Mouse (Mus musculus) midbrain, embryonic 10.5 days (tissue): Measurements from ENCODE around the gene Bcl2. TPM values are rescaled to one million over a fixed set of nuclear protein-coding genes. Genes with fewer than 3 reads are reported as not detected.

Experiments
- DNase-seq: peaks from one replicate; pipeline ENCODE4 v3.0.0-alpha.2; 2017; ENCODE audit warnings: low spot score
- H3K27ac ChIP-seq: fragments of 300-500 bp; sonication (generic); replicated peaks from 2 replicates; pipeline ENCODE4 v1.5.1; 2016; ENCODE audit warnings: mild to moderate bottlenecking
- H3K27me3 ChIP-seq: fragments of 300-500 bp; sonication (generic); 2 replicates; pipeline ENCODE4 v1.6.1; 2016; ENCODE audit warnings: low read depth, mild to moderate bottlenecking; ENCODE audit not compliant: poor library complexity, severe bottlenecking
- H3K36me3 ChIP-seq: fragments of 300-500 bp; sonication (generic); 2 replicates; pipeline ENCODE4 v1.6.1; 2016; ENCODE audit warnings: mild to moderate bottlenecking, moderate library complexity
- H3K4me1 ChIP-seq: fragments of 300-500 bp; sonication (generic); 2 replicates; pipeline ENCODE4 v1.6.1; 2016
- H3K4me3 ChIP-seq: fragments of 300-500 bp; sonication (generic); 2 replicates; pipeline ENCODE4 v1.5.1; 2016; ENCODE audit warnings: mild to moderate bottlenecking, moderate library complexity
- H3K9me3 ChIP-seq: fragments of 300-500 bp; sonication (generic); replicated peaks from 2 replicates; pipeline ENCODE4 v1.6.1; 2016; ENCODE audit warnings: mild to moderate bottlenecking
- WGBS: fragments of 180-500 bp; shearing (Covaris S2); methylation state at CpG from one replicate; pipeline ENCODE4 v1.1.7; 2016; 5-methylcytosine and 5-hydroxymethylcytosine counted together
- polyA plus RNA-seq: library from polyadenylated mRNA; unstranded; fragments of >200 nt; fragmentation: Nextera tagmentation; extraction: Ambion mirVana; gene quantifications from 2 replicates; pipeline ENCODE4 v1.2.1, GENCODE M21; 2016

Gene Bcl2
- polyA plus RNA-seq, 1 experiment from 2014 or later, result 8.9 TPM

- Histone ChIP-seq H3K4me1 (peaks cover 35% of the 10 kb centered on the region), H3K27me3 (no peaks in the 10 kb centered on the region), H3K9me3 (no peaks in the 10 kb centered on the region), H3K4me3 (no peak overlapping the region), H3K27ac (peak overlapping the region; percentile 81), H3K36me3 (no peaks in the 10 kb centered on the region)
- peak; percentile 34 for DNase-seq
- 47% methylated on average over 2 of the region's 2 CpGs for WGBS
Observed at GRCm38 (mm10) chr1:106584824-106585223, 129.2 kb downstream of the Bcl2 start.

GRCm38 (mm10) chr1:106584273-106584672, 129.8 kb downstream of the Bcl2 start:
- no peak for DNase-seq
- Histone ChIP-seq H3K4me3 (no peak overlapping the region), H3K4me1 (peaks cover 35% of the 10 kb centered on the region), H3K27ac (peak overlapping the region; percentile 81), H3K9me3 (no peaks in the 10 kb centered on the region), H3K27me3 (no peaks in the 10 kb centered on the region), H3K36me3 (no peaks in the 10 kb centered on the region)
- WGBS, result 86% methylated on average over 4 of the region's 4 CpGs

- DNase-seq, result peak; percentile 53
Observed at GRCm38 (mm10) chr1:106583245-106584241, 130.5 kb downstream of the Bcl2 start.

GRCm38 (mm10) chr1:106582810-106583209, 131.3 kb downstream of the Bcl2 start:
- Histone ChIP-seq H3K9me3 (no peaks in the 10 kb centered on the region), H3K4me3 (no peak overlapping the region), H3K27me3 (no peaks in the 10 kb centered on the region), H3K36me3 (no peaks in the 10 kb centered on the region), H3K4me1 (peaks cover 35% of the 10 kb centered on the region), H3K27ac (peak overlapping the region; percentile 4)
- DNase-seq, result no peak
- 88% methylated on average over 3 of the region's 3 CpGs for WGBS

More at GRCm38 (mm10) chr1:106583245-106584241, 130.5 kb downstream of the Bcl2 start:
- Histone ChIP-seq H3K27ac (peak overlapping the region; percentile 81), H3K36me3 (no peaks in the 10 kb centered on the region), H3K4me1 (peaks cover 35% of the 10 kb centered on the region), H3K27me3 (no peaks in the 10 kb centered on the region), H3K4me3 (no peak overlapping the region), H3K9me3 (no peaks in the 10 kb centered on the region)
- WGBS, result 62% methylated on average over 14 of the region's 14 CpGs

- no peak overlapping the region for H3K27ac ChIP-seq
- H3K27me3 ChIP-seq, result no peaks in the 10 kb centered on the region
- DNase-seq, result no peak
- H3K4me1 ChIP-seq, result peaks cover 35% of the 10 kb centered on the region
- 80% methylated on average over 2 of the region's 2 CpGs for WGBS
- no peaks in the 10 kb centered on the region for H3K36me3 ChIP-seq
- H3K9me3 ChIP-seq, result no peaks in the 10 kb centered on the region
- H3K4me3 ChIP-seq, result no peak overlapping the region
Observed at GRCm38 (mm10) chr1:106581812-106582211, 132.3 kb downstream of the Bcl2 start.

GRCm38 (mm10) chr1:106579768-106580167, 134.3 kb downstream of the Bcl2 start:
- Histone ChIP-seq H3K36me3 (no peaks in the 10 kb centered on the region), H3K27me3 (no peaks in the 10 kb centered on the region), H3K27ac (no peak overlapping the region), H3K9me3 (no peaks in the 10 kb centered on the region), H3K4me3 (no peak overlapping the region), H3K4me1 (peaks cover 25% of the 10 kb centered on the region)
- no peak for DNase-seq
- 78% methylated on average over 1 of the region's 1 CpGs for whole genome bisulfite sequencing

- no peak overlapping the region for H3K4me3 ChIP-seq
- WGBS, result 89% methylated on average over 2 of the region's 2 CpGs
- H3K36me3 ChIP-seq, result no peaks in the 10 kb centered on the region
- DNase-seq, result no peak
- H3K27ac ChIP-seq, result no peak overlapping the region
- H3K27me3 ChIP-seq, result no peaks in the 10 kb centered on the region
- H3K4me1 ChIP-seq, result no peaks in the 10 kb centered on the region
- no peaks in the 10 kb centered on the region for H3K9me3 ChIP-seq
Observed at GRCm38 (mm10) chr1:106572506-106572905, 141.6 kb downstream of the Bcl2 start.

GRCm38 (mm10) chr1:106570870-106571269, 143.2 kb downstream of the Bcl2 start:
- WGBS, result 97% methylated on average over 1 of the region's 1 CpGs
- Histone ChIP-seq H3K27ac (no peak overlapping the region), H3K4me1 (no peaks in the 10 kb centered on the region), H3K36me3 (no peaks in the 10 kb centered on the region), H3K4me3 (no peak overlapping the region), H3K9me3 (no peaks in the 10 kb centered on the region), H3K27me3 (no peaks in the 10 kb centered on the region)
- DNase-seq, result no peak

- no peaks in the 10 kb centered on the region for H3K9me3 ChIP-seq
- H3K27ac ChIP-seq, result no peak overlapping the region
- no peak overlapping the region for H3K4me3 ChIP-seq
- no peak for DNase-seq
- H3K36me3 ChIP-seq, result no peaks in the 10 kb centered on the region
- H3K4me1 ChIP-seq, result no peaks in the 10 kb centered on the region
- WGBS, result 90% methylated on average over 6 of the region's 6 CpGs
- H3K27me3 ChIP-seq, result no peaks in the 10 kb centered on the region
Observed at GRCm38 (mm10) chr1:106570366-106570765, 143.7 kb downstream of the Bcl2 start.

GRCm38 (mm10) chr1:106569674-106570073, 144.4 kb downstream of the Bcl2 start:
- peaks cover 1% of the 10 kb centered on the region; the same call in 1 of the 2 replicates for H3K4me1 ChIP-seq
- no peaks in the 10 kb centered on the region for H3K9me3 ChIP-seq
- WGBS, result 93% methylated on average over 6 of the region's 6 CpGs
- no peak overlapping the region for H3K27ac ChIP-seq
- H3K36me3 ChIP-seq, result no peaks in the 10 kb centered on the region
- H3K27me3 ChIP-seq, result no peaks in the 10 kb centered on the region
- DNase-seq, result no peak
- H3K4me3 ChIP-seq, result no peak overlapping the region

- WGBS, result 71% methylated on average over 3 of the region's 3 CpGs
- H3K27me3 ChIP-seq, result no peaks in the 10 kb centered on the region
- no peaks in the 10 kb centered on the region for H3K9me3 ChIP-seq
- H3K4me3 ChIP-seq, result no peak overlapping the region
- no peaks in the 10 kb centered on the region for H3K36me3 ChIP-seq
- DNase-seq, result no peak
- peaks cover 8% of the 10 kb centered on the region; the same call in 1 of the 2 replicates for H3K4me1 ChIP-seq
- no peak overlapping the region for H3K27ac ChIP-seq
Observed at GRCm38 (mm10) chr1:106568868-106569267, 145.2 kb downstream of the Bcl2 start.

- WGBS, result 81% methylated on average over 5 of the region's 5 CpGs
- Histone ChIP-seq H3K4me1 (peaks cover 8% of the 10 kb centered on the region; the same call in 1 of the 2 replicates), H3K4me3 (no peak overlapping the region), H3K9me3 (no peaks in the 10 kb centered on the region), H3K27ac (no peak overlapping the region), H3K36me3 (no peaks in the 10 kb centered on the region), H3K27me3 (no peaks in the 10 kb centered on the region)
- DNase-seq, result no peak
Observed at GRCm38 (mm10) chr1:106567506-106567905, 146.6 kb downstream of the Bcl2 start.
